21 mouse cellular contexts compared by ENCODE assay signal in the genomic region with DNA sequence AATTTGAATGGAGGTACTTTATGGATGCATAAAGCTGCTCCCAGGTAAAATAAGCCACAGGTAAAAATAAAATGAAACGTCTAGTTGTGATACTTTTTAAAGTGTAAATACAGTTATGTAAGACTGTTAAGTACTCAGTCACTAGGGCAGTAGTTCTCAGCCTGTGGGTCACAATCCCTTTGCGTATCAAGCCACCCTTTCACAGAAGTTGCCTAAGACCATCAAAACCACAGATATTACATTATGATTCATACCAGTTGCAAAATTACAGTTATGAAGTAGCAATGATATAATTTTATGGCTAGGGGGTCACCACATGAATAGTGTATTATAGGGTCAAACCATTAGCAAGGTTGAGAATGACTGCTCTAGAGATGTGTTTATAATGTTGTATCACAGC.
"Had no signal": no experiment of that assay in that cellular context is flagged by ENCODE, and none has a peak within 500 bp of the region (broad histone marks: within the 10 kb centered on the region; RNA-seq: fewer than 3 reads in every experiment).

No protein-coding gene starts in this region.

- DNase-seq: kidney, adult 11 months; kidney, adult 8-10 months; kidney, postnatal 10 days; kidney, postnatal 36 days; layer of hippocampus, postnatal 36 days; liver, postnatal 0 days; lung, embryonic 14.5 days; lung, postnatal 36 days; midbrain, embryonic 14.5 days; retina, postnatal 1 day; right cerebral cortex, postnatal 25 days; spleen, adult 18-20 months; thymus, postnatal 36 days had no signal

- H3K27me3 ChIP-seq: kidney, embryonic 15.5 days; limb, embryonic 12.5 days; limb, embryonic 15.5 days; megakaryocyte, embryonic 14.5 days; neural tube, embryonic 13.5 days; stomach, embryonic 15.5 days had no signal

- H3K4me3 ChIP-seq: kidney, embryonic 15.5 days; left cerebral cortex, adult 2 months; limb, embryonic 12.5 days; limb, embryonic 15.5 days; megakaryocyte, embryonic 14.5 days; neural tube, embryonic 13.5 days; stomach, embryonic 15.5 days had no signal

- H3K36me3 ChIP-seq: kidney, embryonic 15.5 days; limb, embryonic 12.5 days; limb, embryonic 15.5 days; neural tube, embryonic 13.5 days; stomach, embryonic 15.5 days had no signal

- ATAC-seq: liver, postnatal 0 days; lung, postnatal 0 days had no signal
